In the genomic region with DNA sequence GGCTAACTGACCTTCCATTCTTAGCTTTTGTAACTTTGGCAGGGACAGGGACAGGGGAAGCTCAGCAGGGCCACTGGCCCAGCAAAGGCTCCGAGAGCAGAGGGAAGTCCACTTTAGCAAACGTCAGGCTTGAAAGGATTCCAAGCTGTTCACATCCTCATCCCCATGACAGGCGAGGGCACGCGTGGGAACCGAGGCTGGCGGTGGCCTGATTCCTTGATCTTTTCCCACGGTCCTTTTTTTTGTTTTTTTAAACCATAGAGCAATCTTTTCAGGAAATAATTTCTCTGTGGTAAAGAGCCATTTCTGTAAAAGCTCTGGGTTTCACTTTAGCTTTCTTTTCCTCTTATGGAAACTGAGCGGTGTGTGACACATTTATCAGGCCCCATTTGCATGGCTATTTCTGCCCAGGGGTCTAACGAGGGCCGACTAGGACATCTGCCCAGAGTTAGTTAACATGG, we compare ENCODE assay signal across 8 mouse cellular contexts. TPM values are rescaled to one million over a fixed set of nuclear protein-coding genes. Genes with fewer than 3 reads are reported as not detected.
A peak's percentile ranks its signal among the peaks of the same experiment; 100 is the strongest.
DNase-seq lines count a peak whose midpoint lies in the region; ATAC-seq and TF ChIP-seq lines count a peak whose summit lies in the region.

No protein-coding gene starts in this region.

- peak overlapping the region; percentile 65 for H3K27ac ChIP-seq in bone marrow, adult 2 months (ENCODE audit: control insufficient read depth, insufficient read depth, low read depth, low read length, poor library complexity)
- no peak overlapping the region for H3K27ac ChIP-seq in liver, embryonic 14.5 days

- intact Hi-C loops in left cerebral cortex, postnatal 36 days (cut with DNase I): no loop called here

- peaks cover 4% of the 10 kb centered on the region; the same call in 1 of the 2 replicates for H3K36me3 ChIP-seq in liver, embryonic 14.5 days (replicated peaks; ENCODE audit: control insufficient read depth, insufficient read depth, low read depth)
- 0 out of 2 replicates have a peak, but pooled peaks cover under 1% of the 10 kb centered on the region for H3K36me3 ChIP-seq in splenic B cell, adult 2 months (ENCODE audit: control insufficient read depth, insufficient read depth, low read length, poor library complexity, severe bottlenecking)

- no peak for TF ChIP-seq POLR2A in bone marrow, adult 2 months (IDR thresholded peaks at IDR 0.05; ENCODE audit: borderline replicate concordance, control insufficient read depth, low read depth, low read length)

- peak overlapping the region; percentile 38 for H3K4me3 ChIP-seq in bone marrow, adult 2 months (replicated peaks; ENCODE audit: control insufficient read depth, low read depth, low read length)
- H3K4me3 ChIP-seq in liver, embryonic 14.5 days (ENCODE audit: insufficient read depth in 1 of 2, low read depth in 2 of 2, low read length in 2 of 2): no peak overlapping the region

- no peak for TF ChIP-seq CTCF in bone marrow, adult 2 months (IDR thresholded peaks at IDR 0.05; ENCODE audit: control insufficient read depth, insufficient read depth, low read length)
- no peak for TF ChIP-seq CTCF in liver, embryonic 14.5 days (IDR thresholded peaks at IDR 0.05; ENCODE audit: low read depth)

- no peaks in the 10 kb centered on the region for H3K27me3 ChIP-seq in liver, embryonic 14.5 days (ENCODE audit: control insufficient read depth, insufficient read depth, low read length)
- H3K27me3 ChIP-seq in splenic B cell, adult 2 months (ENCODE audit: control insufficient read depth, insufficient read depth, low read length, poor library complexity, severe bottlenecking): no peaks in the 10 kb centered on the region

- H3K9ac ChIP-seq in liver, embryonic 14.5 days (replicated peaks): no peak overlapping the region

- WGBS in bone marrow, adult 2 months: 11% methylated on average over 11 of the region's 11 CpGs
- 53% methylated on average over 11 of the region's 11 CpGs for WGBS in liver, embryonic 14.5 days (ENCODE audit: insufficient replicate concordance)

- peaks cover 28% of the 10 kb centered on the region for H3K4me1 ChIP-seq in bone marrow, adult 2 months (ENCODE audit: control insufficient read depth, insufficient read depth, low read length)
- H3K4me1 ChIP-seq in liver, embryonic 14.5 days (replicated peaks; ENCODE audit: control insufficient read depth in 2 of 2, insufficient read depth in 2 of 2, low read length in 1 of 2): peaks cover 67 to 84% of the 10 kb centered on the region in 2 experiments

- H3K9me3 ChIP-seq in liver, embryonic 14.5 days (ENCODE audit: control insufficient read depth, low read length): no peaks in the 10 kb centered on the region

- peak; percentile 28 for DNase-seq in embryo, embryonic 9.5 days (ENCODE audit: extremely low spot score)
- DNase-seq in embryo, embryonic 11 days: no peak
- peak; percentile 64 for DNase-seq in heart, postnatal 4 days
- no peak for DNase-seq in liver, embryonic 14.5 days (ENCODE audit: low read depth in 3 of 3, low spot score in 3 of 3)
- peak; percentile 71 for DNase-seq in splenic B cell, adult 2 months (ENCODE audit: low read depth, low spot score)
- no peak for DNase-seq in natural killer cell, adult 2 months (ENCODE audit: low spot score in 2 of 2)
- DNase-seq in left cerebral cortex, postnatal 36 days (ENCODE audit: low spot score in 2 of 2): no peak

- no peak for TF ChIP-seq EP300 in liver, embryonic 14.5 days (IDR thresholded peaks at IDR 0.05; ENCODE audit: low read depth)

- peak overlapping the region; percentile 18; the same call in 1 of the 2 replicates for H3K4me2 ChIP-seq in liver, embryonic 14.5 days (ENCODE audit: low read depth)

- ATAC-seq in liver, embryonic 14.5 days (ENCODE audit: insufficient read depth): no peak

RNA-seq across cellular contexts. Expression of a gene that starts 17.2 kb away (rescaled TPM):
- 11.3 and 26.1 TPM in 2 replicates for polyA plus RNA-seq in bone marrow, adult 2 months (2011; ENCODE audit: insufficient read depth, insufficient read length, low replicate concordance, missing spikeins)
- 10 to 100 TPM; 42.3 to 49.1 TPM for total RNA-seq in heart, postnatal 4 days (2021)
- 11.3 and 11.5 TPM in 2 replicates for polyA plus RNA-seq in liver, embryonic 14.5 days (2012; rRNA removed)
- polyA plus RNA-seq in liver, embryonic 14.5 days (2014; fragmentation: Nextera tagmentation; extraction: Ambion mirVana): 8.8 and 12.6 TPM in 2 replicates
- 10 to 100 TPM; 45.8 to 51.0 TPM for total RNA-seq in left cerebral cortex, postnatal 36 days (2021)

RNA-seq across cellular contexts. Expression of a gene that starts 41.4 kb away (rescaled TPM):
- 25.5 and 53.6 TPM in 2 replicates for polyA plus RNA-seq in bone marrow, adult 2 months (2011; ENCODE audit: insufficient read depth, insufficient read length, low replicate concordance, missing spikeins)
- 10 to 100 TPM; 29.6 to 42.2 TPM for total RNA-seq in heart, postnatal 4 days (2021)
- 6.4 and 7.6 TPM in 2 replicates for polyA plus RNA-seq in liver, embryonic 14.5 days (2012; rRNA removed)
- polyA plus RNA-seq in liver, embryonic 14.5 days (2014; fragmentation: Nextera tagmentation; extraction: Ambion mirVana): 6.2 and 7.2 TPM in 2 replicates
- total RNA-seq in left cerebral cortex, postnatal 36 days (2021): 10 to 100 TPM; 70.3 to 77.3 TPM

Comparison
In these comparisons a context has a peak if more than half of its experiments do, and no peak if none do; other contexts are left out.
1. DNase-seq: peak in embryo, embryonic 9.5 days (single experiment), heart, postnatal 4 days (single experiment) and splenic B cell, adult 2 months (single experiment); none in embryo, embryonic 11 days (single experiment), liver, embryonic 14.5 days (0 of 3), natural killer cell, adult 2 months (0 of 2) and left cerebral cortex, postnatal 36 days (0 of 2).